Mouse (Mus musculus): ENCODE results near the gene Galm.
A peak's percentile ranks its signal among the peaks of the same experiment; 100 is the strongest.

Galm gene

DNA sequence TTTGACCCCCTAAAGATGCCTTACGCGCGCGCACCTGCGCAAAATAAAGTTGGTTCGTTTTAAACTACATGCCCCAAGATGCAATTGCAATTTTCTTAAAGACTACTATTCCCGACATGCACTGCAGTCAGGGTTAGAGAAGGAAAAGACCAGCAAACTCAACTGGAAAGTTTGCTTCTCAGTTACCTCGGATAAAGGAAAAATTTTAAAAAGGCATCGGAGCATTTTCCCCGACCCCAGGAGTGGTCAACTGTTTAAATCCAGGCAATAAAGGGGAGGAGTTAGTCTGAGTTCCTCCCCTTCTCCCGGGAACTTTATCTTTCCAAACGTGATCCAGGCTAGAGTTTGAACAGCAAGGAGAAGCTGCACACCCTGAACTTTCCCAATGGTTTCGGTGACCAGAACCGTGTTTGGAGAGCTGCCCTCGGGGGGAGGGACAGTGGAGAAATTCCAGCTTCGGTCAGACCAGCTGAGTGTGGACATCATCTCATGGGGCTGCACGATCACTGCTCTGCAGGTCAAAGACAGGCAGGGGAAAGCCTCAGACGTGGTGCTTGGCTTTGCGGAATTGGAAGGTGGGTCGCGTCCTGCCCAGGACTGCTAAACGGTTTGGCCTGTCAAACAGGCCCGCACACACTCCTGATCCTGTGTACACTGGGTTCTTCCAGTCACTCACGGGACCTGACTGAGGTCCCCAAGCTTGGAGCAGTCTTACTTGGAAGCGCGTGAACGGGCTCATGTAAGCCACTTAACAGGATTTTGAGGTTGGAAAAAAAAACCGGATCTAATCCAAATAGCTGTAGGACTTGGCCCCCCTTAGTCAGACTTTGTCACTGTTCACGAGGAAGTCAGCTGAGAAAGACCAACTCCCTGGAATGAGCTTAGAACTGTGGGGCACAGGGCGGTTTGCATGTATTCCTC lies at the start of gene Galm:
Gene Galm, plus strand, starts transcription at position 141 of the 921 bp plus-strand sequence.
- DNase-seq (ENCODE audit: low spot score in 2 of 2): peak; percentile 53 to 55

DNA sequence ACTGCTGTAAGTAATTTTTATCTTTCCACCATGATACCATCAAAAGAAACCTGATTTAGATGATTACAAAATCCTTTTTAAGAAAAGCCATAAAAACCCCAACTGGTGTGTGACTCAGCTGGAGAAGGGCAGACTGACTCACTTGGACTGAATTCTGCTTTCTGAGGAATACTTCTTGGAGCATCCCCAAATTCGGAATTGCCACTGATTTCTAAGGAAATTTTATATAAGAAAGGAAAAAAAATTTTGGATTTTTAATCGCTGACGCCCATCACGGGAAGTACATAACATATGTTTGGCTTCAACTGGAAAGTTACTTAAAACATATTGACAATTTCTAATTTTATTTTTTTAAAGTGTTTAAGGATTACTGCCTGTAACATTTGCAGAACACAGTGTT lies 48.5 kb upstream of the Galm start:
- DNase-seq (ENCODE audit: low spot score in 2 of 2): peak; percentile 45 to 49

DNA sequence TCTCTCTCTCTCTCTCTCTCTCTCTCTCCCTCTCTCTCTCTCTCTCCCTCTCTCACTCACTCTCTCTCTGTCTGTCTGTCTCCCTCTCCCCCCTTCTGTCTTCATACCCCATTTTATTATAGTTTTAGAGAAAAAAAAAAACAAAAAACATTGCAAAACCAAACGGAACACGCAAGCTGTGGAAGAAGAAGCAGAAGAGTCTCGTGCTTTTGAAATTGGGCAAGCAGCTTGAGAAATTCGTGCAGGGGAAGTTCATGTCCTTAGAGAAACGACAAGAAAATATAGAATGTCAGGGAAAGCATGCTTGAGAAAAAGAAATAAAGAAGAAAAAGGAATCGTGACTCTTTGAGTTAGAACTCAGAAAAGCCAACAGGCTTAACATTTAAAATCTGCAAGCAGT lies 44.0 kb upstream of the Galm start:
- no peak for DNase-seq (ENCODE audit: low spot score in 2 of 2)

DNA sequence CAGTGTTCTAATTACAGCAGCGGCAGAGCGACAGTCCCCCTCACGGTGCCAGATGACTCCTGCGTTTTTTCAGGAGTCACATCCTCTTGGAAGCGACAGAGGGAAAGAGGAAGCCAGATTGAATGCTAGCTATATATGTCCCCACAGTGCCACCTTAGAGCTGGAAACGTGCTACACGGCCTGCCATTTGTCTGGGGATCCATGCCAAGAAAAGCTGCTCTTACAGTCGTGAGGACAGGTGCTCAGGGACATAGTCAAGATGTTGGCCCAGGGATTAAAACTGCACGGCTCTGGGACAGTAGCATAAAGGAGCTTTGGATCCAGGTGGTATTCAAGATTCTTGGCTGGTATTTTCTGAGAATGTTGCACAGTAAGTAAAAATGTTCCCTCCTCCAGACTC lies 42.8 kb upstream of the Galm start:
- peak; percentile 63 to 73 for DNase-seq (ENCODE audit: low spot score in 2 of 2)

DNA sequence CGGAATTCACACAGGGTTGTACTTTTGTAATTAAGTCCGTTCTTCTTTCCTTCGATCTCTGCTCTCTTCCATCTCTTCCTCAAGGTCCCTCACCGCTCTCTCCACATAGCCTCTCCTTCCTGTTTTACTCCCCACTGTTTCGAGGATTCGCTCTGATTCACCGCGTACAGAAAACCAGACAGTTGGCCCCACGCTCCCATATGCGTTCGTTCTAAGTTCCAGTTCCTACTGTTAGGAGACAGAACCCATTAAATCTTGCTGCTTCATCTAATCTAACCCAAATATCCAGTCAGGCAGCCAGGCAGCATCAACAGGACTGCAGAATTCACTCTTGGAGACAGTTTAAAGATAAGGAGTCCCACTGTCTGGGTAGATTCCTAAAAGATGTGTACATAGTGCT lies 40.7 kb upstream of the Galm start:
- DNase-seq (ENCODE audit: low spot score in 2 of 2): no peak

DNA sequence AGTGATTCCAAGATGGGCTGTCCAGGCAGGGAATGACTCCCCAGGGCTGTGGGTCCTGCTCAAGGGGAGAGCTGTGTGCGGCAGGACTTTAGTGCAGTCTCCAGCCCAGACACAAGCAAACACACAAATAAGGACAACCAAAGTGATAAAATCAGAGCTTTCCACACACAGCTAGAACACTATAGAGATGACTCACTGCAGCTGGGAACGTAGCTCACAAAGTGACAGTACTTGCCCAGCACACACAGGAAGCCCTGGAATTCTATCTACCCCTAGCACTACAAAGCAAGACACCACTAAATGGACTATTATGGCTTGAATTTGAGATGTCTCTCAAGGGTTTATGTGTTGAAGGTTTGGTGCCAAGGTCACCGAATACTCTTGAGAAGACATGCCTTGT lies 39.1 kb upstream of the Galm start:
- DNase-seq (ENCODE audit: low spot score in 2 of 2): no peak

DNA sequence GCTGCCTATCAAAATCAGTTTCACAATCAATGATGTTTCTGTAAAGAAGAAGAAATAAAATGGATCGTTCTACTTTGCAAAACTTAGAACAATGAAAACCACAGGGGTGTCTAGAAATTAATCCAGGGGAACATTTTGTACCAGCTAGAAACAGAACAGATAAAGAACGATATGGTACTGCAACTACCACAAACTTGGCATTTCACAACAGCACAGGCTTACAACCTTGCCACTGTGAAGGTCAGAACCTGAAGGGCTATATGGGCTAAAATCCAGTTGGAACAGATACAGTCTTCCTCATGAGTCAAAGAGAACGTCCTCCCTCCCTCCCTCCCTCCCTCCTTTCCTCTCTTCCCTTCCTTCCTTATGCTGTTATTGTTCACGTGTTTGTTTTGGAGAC lies 36.7 kb upstream of the Galm start:
- no peak for DNase-seq (ENCODE audit: low spot score in 2 of 2)

DNA sequence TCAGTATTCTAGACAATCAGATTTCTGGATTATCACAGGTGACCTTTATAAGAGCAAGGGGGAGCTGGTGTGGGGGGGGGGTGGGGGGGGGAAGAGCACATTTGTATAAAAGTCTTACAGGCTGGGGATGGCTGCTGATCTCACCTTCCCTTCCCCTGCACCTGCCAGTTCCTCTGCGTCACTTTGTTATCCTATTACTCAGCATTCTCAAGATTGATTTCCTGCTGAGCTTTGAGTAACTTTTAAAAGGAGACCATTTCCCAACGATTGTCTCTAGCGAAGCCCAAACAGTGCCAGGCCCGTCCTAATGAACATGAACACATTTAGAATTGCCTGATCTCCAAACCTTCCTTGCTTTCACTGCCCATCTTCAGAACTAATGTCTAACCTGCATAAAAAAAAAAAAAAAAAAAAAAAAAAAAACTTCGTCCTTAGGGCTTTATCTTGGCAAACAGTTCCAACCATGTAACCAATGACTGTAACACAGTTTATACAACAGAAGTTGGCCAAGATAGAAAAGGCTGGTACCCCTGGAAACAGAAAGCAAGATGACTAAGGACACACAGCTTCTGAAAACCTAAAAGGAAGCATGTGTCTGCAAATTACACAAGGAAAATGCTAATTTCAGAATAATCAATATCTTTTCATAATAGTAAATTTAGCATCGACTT lies 35.3 kb upstream of the Galm start:
- no peak for DNase-seq (ENCODE audit: low spot score in 2 of 2)

DNA sequence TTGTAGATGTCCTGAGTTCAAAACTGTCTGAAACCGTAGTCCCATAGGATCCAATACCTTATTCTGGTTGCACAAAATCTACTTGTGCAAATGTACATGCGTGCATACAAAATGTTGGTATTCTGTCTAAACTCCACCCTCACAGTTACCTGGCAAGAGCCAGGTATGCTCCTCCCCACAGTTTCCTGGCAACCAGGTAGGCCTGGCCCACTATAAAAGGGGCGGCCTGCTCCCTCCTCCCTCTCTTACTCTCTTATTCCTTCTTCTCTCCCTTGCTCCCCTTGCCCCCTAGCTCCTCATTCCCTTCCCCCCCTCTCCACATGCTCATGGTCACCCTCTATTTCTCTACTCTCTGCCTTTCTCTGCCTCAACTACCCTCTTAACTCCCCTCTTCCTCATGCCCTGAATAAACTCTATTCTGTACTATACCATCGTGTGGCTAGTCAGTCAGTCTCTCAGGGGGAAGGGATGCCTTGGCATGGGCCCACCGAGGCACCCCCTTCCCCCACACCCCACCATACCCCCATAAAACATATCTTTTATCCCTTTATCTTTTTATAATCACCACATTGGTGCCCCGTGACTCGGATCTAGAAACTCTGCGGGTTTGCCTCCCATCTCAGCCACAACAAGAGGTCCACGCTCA lies 31.9 kb upstream of the Galm start:
- no peak for DNase-seq (ENCODE audit: low spot score in 2 of 2)

DNA sequence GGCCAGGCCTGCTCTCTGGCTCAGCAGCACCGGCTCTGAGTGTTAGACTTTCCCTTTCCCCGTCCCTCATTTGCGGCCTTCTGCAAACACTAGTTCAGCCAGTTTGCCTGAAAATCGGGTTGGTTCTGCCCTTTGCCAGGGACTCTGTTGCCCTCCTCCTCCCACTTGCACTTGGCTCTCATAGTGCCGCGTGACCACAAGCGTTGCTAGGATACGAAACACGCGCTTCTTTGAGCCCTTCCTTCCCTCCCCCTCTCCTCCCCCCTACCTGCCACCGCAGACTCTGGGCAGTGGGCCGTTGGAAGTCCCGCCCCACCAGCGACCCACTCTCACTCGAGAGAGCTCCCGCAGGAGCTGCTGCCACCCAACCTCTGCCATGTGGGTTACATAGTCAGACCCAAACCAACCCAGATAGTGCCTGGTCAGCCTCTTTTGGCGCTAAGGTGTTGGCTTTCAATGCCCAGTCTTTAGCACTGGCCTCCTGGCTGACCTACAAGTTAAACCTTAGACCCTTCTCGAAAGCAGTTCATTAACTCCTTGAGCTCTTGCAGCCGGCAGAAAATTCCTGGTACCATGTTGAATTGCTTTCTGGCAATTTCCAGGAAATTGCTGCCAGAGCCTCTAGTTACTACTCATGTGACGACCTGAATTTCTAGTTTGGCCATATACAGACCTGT lies 31.1 kb upstream of the Galm start:
- peak; percentile 38 to 55 for DNase-seq (ENCODE audit: low spot score in 2 of 2)

DNA sequence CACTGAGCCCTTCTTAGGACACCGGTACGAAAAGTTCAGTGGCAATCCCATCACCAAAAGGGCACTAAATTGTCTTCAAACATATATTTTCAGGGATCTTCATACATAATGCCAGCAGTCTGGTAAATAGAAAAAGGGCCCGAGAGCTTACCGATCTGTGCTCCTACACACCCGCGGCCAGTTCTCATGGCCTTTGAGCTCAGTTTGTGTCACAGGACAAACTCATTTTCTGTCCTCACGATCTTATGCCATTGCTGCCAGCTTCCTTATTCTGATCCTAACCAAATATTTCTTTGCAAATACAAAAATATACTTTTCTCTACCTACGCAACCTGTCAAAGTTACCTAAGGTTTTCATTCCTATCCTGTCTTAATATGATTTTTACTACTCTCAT lies 30.6 kb upstream of the Galm start:
- DNase-seq (ENCODE audit: low spot score in 2 of 2): no peak

DNA sequence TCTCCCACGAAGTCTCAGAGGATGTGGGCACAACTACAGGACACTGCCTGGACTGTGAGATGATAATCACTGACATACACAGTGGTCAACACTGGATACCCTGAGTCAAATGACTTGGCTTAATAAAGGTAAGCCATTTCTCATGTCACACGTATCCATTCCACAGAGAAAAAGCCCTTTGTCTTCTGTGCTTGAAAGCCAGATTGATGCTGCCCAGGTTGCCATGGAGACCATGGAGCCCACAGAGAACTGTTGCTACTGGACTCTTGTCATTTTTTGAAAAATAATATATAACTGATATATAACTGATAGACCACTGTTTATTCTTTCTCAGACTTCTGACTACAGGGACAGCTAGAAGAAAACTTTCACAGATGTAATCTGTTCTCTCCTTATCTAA lies 30.1 kb upstream of the Galm start:
- no peak for DNase-seq (ENCODE audit: low spot score in 2 of 2)

DNA sequence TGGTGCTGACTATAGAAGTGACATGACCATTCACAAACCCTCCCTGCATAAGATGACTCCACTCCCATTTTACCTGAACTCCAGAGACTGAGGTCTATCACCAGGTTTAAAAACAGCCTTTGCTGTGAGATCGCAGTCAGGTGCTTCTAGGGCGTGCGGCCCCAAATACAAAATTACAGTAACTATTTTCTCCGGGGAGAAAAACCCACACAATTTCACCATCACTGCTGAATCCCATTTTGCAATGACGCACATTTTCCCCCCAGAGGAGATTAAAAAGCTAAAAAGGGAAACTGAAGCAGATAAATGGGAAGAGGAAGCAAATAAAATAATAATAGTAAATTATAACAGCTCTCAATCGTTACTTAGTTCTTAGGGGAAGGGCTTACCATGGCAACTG lies 27.4 kb upstream of the Galm start:
- DNase-seq (ENCODE audit: low spot score in 2 of 2): peak in 1 of 2 experiments; percentile 17

DNA sequence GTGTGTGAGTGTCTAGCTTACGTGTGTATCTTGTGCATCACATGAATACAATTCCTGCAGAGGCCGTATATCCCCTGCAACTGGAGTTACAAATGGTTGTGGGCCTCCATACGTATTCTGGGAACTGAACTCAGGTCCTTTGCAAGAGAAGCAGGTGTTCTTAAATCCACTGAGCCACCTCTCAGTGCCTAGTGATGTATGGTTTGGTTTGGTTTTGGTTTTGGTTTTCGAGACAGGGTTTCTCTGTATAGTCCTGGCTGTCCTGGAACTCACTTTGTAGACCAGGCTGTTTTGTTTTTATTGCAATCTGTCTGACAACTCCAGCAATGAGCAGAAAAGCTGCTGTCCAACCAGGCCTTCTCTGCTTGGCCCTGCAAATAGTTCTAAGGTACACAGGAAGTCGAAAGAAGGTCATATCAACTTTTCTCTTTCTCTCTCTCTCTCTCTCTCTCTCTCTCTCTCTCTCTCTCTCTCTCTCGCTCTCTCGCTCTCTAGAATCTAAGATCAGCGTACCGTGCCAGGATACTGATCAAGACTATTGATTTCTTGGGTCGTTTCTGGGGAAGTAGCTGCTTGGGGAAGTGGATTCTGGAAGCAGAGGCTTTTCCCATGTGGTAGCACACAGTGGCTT lies 21.8 kb upstream of the Galm start:
- no peak for DNase-seq (ENCODE audit: low spot score in 2 of 2)

DNA sequence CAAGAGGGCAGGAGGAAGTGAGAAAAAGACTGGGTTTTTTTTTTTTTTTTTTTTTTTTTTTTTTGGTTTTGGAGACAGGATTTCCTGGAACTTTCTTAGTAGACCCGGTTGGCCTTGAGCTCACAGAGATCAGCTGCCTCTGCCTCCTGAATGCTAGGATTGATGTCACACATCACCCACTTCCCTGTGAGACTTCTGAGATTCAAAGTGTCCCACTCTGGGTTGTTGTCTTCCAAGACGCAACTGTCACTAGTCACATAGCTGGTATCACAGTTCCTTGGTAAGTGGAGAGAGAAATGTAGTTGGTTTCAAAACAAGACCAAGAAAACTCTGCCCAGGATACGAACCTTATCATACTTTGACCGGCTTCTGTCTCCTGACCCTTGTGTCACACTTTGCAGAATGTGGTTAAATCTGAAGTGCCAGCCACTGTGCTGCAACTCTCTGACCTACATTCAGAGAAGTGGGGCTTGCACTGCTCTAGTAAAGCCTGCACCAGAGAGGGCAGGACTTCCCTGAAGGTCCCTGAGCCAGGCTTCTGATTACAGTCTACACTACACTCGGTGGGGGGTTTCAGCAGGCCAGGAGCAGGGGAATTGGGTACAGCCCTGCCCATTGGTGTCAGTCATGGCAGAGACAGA lies 14.5 kb upstream of the Galm start:
- no peak for DNase-seq (ENCODE audit: low spot score in 2 of 2)

DNA sequence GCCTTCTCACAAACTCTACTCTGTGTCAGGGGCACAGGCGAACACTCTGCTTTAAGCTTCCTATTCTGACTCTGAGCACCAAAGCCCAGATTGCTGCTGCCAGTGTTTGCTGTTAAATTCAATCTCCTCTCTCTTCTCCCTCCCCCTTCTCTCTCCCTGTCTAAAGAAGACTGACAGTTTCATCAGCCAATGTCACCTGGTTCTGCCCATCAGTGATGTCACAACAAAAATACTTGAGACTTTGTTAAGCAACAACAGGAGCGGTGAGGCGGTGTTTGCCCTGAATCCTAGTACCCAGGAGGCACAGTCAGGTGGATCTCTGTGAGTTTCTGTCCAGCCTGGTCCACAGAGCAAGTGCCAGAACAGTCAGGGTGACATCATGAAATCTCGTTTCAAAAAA lies 13.8 kb upstream of the Galm start:
- no peak for DNase-seq (ENCODE audit: low spot score in 2 of 2)

DNA sequence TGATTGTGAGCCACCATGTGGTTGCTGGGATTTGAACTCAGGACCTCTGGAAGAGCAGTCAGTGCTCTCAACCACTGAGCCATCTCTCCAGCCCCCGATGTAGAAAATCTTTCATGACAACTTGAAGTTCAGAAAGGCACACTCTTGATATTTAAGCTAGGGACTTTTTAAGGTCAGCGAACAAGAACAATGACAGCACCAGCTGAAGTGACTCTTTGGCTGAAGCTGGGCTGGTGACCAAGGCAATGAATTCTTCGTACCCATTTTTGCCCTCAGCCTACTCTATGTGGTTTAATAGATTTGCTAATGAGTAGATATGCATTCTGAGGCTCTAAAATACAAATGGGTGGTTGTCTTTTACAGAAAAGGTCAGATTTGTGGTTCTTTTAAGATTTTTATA lies 6.9 kb upstream of the Galm start:
- no peak for DNase-seq (ENCODE audit: low spot score in 2 of 2)

DNA sequence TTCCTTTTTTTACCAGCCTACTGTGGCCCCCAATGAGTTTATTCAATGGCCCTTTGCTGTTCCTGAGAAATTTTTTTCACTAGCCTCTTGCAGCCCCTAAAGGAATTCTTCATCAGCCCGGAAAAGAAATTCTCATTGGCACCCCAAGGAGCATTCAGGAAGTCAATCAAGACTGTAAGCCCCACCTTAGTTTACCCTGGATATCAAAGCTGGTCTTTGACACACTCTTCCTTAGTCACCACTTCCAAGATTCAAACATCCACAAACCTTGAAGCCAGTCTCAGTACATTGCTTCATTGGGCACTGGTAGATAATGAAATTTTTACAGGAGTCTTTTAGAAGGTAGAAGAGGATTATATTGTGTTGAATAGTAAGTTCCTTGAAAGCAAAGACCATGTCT lies 5.4 kb upstream of the Galm start:
- no peak for DNase-seq (ENCODE audit: low spot score in 2 of 2)

DNA sequence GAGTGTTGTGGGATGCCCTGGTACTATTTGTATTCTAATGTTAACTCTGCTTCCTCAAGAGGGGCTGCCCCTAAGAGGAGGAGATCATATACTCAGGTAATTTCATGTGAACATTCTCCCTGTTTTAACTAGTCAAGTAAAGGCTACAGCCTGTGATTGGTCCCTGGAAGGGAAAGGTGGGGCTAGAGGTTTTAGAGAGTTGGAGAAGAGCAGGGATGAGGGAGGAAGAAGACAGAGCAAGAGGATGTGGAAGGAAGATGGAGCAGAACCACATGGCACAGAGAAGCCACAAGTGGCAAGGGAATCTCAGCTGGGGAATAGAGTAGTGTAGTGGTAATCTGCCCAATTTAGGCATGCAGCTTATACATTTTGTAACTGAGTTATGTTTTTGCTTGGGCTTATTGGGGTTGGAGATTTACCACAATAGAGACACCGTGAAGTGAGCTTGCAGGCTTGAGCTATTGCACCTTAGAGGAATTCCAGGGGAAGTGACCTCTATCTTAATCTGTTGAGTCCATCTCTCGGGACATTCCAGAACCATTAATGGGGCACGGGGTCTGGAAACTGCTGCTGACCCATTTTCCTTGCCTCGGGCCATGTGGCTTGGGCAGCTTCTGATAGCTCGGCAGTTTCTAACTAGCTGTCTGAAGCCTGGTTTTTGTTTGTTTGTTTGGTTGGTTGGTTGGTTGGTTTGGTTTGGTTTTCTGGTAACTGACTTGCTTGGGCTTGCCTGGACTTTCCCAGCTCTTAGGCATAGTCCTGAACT lies 2.1 kb upstream of the Galm start:
- no peak for DNase-seq (ENCODE audit: low spot score in 2 of 2)

DNA sequence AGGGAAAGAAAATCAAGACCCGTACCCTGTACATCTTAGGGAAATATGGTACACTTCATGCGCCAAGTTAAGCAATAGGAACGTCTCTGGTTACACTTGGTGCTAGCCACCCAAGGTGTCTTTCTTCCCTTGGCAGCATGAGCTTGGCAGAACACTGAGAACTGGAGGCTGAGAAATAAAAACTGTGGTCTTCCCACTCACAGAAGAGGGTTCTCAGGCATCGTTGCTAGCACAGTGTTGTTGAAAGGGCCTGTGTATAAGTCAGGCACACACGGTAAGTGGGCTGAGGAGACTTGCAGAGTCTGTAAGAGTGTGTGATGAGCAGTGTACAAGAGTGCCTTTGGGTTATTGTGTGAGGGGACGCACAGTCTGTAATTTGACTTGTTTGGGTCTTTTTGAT lies 1.1 kb upstream of the Galm start:
- DNase-seq (ENCODE audit: low spot score in 2 of 2): peak; percentile 31 to 35
